Mouse (Mus musculus): Measurements from ENCODE around the gene Stra6. TPM values are rescaled to one million over a fixed set of nuclear protein-coding genes. Genes with fewer than 3 reads are reported as not detected.

Stra6 gene
- polyA plus RNA-seq, 1 experiment: not detected

DNA sequence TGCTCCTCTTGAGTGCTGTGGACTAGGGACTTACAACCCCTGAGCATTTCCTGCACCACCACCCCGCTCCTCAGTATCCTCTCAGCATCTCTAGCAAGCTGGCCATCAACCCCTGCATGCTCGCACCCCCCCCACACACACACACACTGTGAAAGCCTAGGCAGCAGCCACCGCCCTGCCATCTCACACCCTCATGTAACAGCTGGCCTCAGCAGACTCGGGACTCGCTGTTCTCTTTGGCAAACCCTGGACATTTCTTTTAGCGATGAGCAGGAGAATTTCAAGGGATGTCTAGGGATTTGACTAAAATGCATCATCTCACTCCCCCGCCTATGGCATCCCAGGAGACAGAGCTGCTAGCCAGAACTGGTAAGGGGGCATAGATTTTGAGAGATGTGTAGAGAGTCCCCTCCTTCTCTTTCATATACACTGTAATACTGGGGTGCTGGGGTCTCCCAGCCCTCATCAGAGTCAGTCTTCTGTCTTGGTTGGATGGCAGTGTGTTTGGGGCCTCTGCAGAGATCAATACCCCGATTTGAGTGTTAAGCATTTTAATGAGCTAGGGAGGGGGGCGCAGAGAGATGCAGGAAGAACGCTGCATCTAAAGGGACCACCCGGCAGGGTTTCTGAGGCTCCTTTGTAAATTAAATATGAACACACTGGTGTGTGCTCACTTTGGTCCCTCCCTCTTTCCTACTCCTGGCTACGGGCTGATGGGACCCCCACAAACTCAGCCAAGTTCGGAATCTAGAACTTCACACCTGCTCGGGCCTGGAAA is 139.3 kb downstream of the Stra6 start:
- no peaks in the 10 kb centered on the region for H3K4me1 ChIP-seq (ENCODE audit: control insufficient read depth, insufficient read depth, low read length)
- H3K27ac ChIP-seq (ENCODE audit: control insufficient read depth, insufficient read depth, low read depth, low read length, poor library complexity): no peak overlapping the region
- TF ChIP-seq CTCF (IDR thresholded peaks at IDR 0.05; ENCODE audit: control insufficient read depth, insufficient read depth, low read length): no peak
- TF ChIP-seq POLR2A (IDR thresholded peaks at IDR 0.05; ENCODE audit: borderline replicate concordance, control insufficient read depth, low read depth, low read length): no peak
- no peak overlapping the region for H3K4me3 ChIP-seq (replicated peaks; ENCODE audit: control insufficient read depth, low read depth, low read length)
- WGBS: 12% methylated on average over 14 of the region's 14 CpGs

Other genes starting within 250 kb of the Stra6 start
- gene Arid3b, start 227.0 kb upstream of the Stra6 start, polyA plus RNA-seq (2011; ENCODE audit: insufficient read depth, insufficient read length, low replicate concordance, missing spikeins): 15.3 and 52.9 TPM in 2 replicates
- 19.2 and 35.9 TPM in 2 replicates for gene Ubl7, start 152.8 kb upstream of the Stra6 start, polyA plus RNA-seq (2011; ENCODE audit: insufficient read depth, insufficient read length, low replicate concordance, missing spikeins)
- gene Sema7a, start 123.7 kb upstream of the Stra6 start, polyA plus RNA-seq (2011; ENCODE audit: insufficient read depth, insufficient read length, low replicate concordance, missing spikeins): 2.1 and 3.2 TPM in 2 replicates
- gene Cyp11a1, start 57.4 kb upstream of the Stra6 start, polyA plus RNA-seq (2011; ENCODE audit: insufficient read depth, insufficient read length, low replicate concordance, missing spikeins): 0.86 and 1.6 TPM in 2 replicates
- gene Ccdc33, start 55.0 kb downstream of the Stra6 start, polyA plus RNA-seq (2011; ENCODE audit: insufficient read depth, insufficient read length, low replicate concordance, missing spikeins): not detected in 2 replicates
- gene Islr, start 140.5 kb downstream of the Stra6 start, polyA plus RNA-seq (2011; ENCODE audit: insufficient read depth, insufficient read length, low replicate concordance, missing spikeins): 4.2 and 6.3 TPM in 2 replicates
- 0.49 TPM in 1 of 2 replicates, not detected in the other for gene Islr2, start 140.5 kb downstream of the Stra6 start, polyA plus RNA-seq (2011; ENCODE audit: insufficient read depth, insufficient read length, low replicate concordance, missing spikeins)
- 48.3 and 92.4 TPM in 2 replicates for gene Pml, start 186.0 kb downstream of the Stra6 start, polyA plus RNA-seq (2011; ENCODE audit: insufficient read depth, insufficient read length, low replicate concordance, missing spikeins)
- 14.4 and 24.5 TPM in 2 replicates for gene Stoml1, start 189.4 kb downstream of the Stra6 start, polyA plus RNA-seq (2011; ENCODE audit: insufficient read depth, insufficient read length, low replicate concordance, missing spikeins)
- 4.0 and 5.2 TPM in 2 replicates for gene Loxl1, start 249.4 kb downstream of the Stra6 start, polyA plus RNA-seq (2011; ENCODE audit: insufficient read depth, insufficient read length, low replicate concordance, missing spikeins)

Data from bone marrow, adult 2 months (tissue).